Mouse (Mus musculus): ENCODE data around the gene Tap1. TPM values are rescaled to one million over a fixed set of nuclear protein-coding genes. Genes with fewer than 3 reads are reported as not detected.
A peak's percentile ranks its signal among the peaks of the same experiment; 100 is the strongest.
"Not testable (repeated sequence)": the region's sequence is repeated elsewhere in the genome, so short reads cannot be mapped to it uniquely, and the experiment has no call there.

The Tap1 gene
- total and polyA plus RNA-seq, 2 experiments from 2014 or later, result 8.0 to 14.0 TPM

GRCm38 (mm10) chr17:34224816-34225215, 37.5 kb downstream of the Tap1 start:
- Histone ChIP-seq H3K27me3 (ENCODE audit: insufficient read depth, low read length) (no peaks in the 10 kb centered on the region), H3K4me2 (ENCODE audit: low read depth, low read length) (no peak overlapping the region), H3K36me3 (ENCODE audit: insufficient read depth, low read length) (no peaks in the 10 kb centered on the region), H3K9me3 (ENCODE audit: low read length) (no peaks in the 10 kb centered on the region), H3K4me3 (ENCODE audit: low read length) (no peak overlapping the region), H3K27ac (no peak overlapping the region), H3K4me1 (ENCODE audit: insufficient read depth, low read length) (no peaks in the 10 kb centered on the region), H3K9ac (replicated peaks; ENCODE audit: low read length) (no peak overlapping the region)
- no peak for TF ChIP-seq CTCF (IDR thresholded peaks at IDR 0.05; ENCODE audit: low read depth)
- WGBS, result 97% methylated on average over 3 of the region's 3 CpGs
- DNase-seq (ENCODE audit: low spot score) (no peak), ATAC-seq (no peak)

- no peak for TF ChIP-seq CTCF (IDR thresholded peaks at IDR 0.05; ENCODE audit: low read depth)
- no peaks in the 10 kb centered on the region for H3K9me3 ChIP-seq (ENCODE audit: low read length)
- no peaks in the 10 kb centered on the region for H3K36me3 ChIP-seq (ENCODE audit: insufficient read depth, low read length)
- no peaks in the 10 kb centered on the region for H3K27me3 ChIP-seq (ENCODE audit: insufficient read depth, low read length)
- H3K9ac ChIP-seq (replicated peaks; ENCODE audit: low read length), result no peak overlapping the region
- no peaks in the 10 kb centered on the region for H3K4me1 ChIP-seq (ENCODE audit: insufficient read depth, low read length)
- DNase-seq (ENCODE audit: low spot score), result no peak
- no peak overlapping the region for H3K27ac ChIP-seq
- ATAC-seq, result no peak
- 95% methylated on average over 8 of the region's 8 CpGs for WGBS
- no peak overlapping the region for H3K4me3 ChIP-seq (ENCODE audit: low read length)
- no peak overlapping the region for H3K4me2 ChIP-seq (ENCODE audit: low read depth, low read length)
Measured at GRCm38 (mm10) chr17:34225426-34225825, 38.1 kb downstream of the Tap1 start.

- not testable (repeated sequence) for H3K27me3 ChIP-seq (ENCODE audit: insufficient read depth, low read length); ATAC-seq; H3K4me3 ChIP-seq (ENCODE audit: low read length); H3K36me3 ChIP-seq (ENCODE audit: insufficient read depth, low read length); H3K27ac ChIP-seq; H3K4me2 ChIP-seq (ENCODE audit: low read depth, low read length); H3K4me1 ChIP-seq (ENCODE audit: insufficient read depth, low read length); DNase-seq (ENCODE audit: low spot score); H3K9me3 ChIP-seq (ENCODE audit: low read length); H3K9ac ChIP-seq (replicated peaks; ENCODE audit: low read length)
- 98% methylated on average over 13 of the region's 23 CpGs for WGBS
Measured at GRCm38 (mm10) chr17:34225911-34226310, 38.6 kb downstream of the Tap1 start.

- H3K4me1 ChIP-seq (ENCODE audit: insufficient read depth, low read length); DNase-seq (ENCODE audit: low spot score); H3K27ac ChIP-seq; H3K4me3 ChIP-seq (ENCODE audit: low read length); H3K27me3 ChIP-seq (ENCODE audit: insufficient read depth, low read length); H3K4me2 ChIP-seq (ENCODE audit: low read depth, low read length); H3K9ac ChIP-seq (replicated peaks; ENCODE audit: low read length); H3K9me3 ChIP-seq (ENCODE audit: low read length); ATAC-seq; H3K36me3 ChIP-seq (ENCODE audit: insufficient read depth, low read length): not testable (repeated sequence)
- 95% methylated on average over 7 of the region's 9 CpGs for WGBS
Measured at GRCm38 (mm10) chr17:34230971-34231370, 43.6 kb downstream of the Tap1 start.

GRCm38 (mm10) chr17:34232021-34232420, 44.7 kb downstream of the Tap1 start:
- ATAC-seq; H3K4me2 ChIP-seq (ENCODE audit: low read depth, low read length); H3K4me1 ChIP-seq (ENCODE audit: insufficient read depth, low read length); H3K27me3 ChIP-seq (ENCODE audit: insufficient read depth, low read length); DNase-seq (ENCODE audit: low spot score); H3K4me3 ChIP-seq (ENCODE audit: low read length); H3K27ac ChIP-seq; H3K9me3 ChIP-seq (ENCODE audit: low read length); H3K36me3 ChIP-seq (ENCODE audit: insufficient read depth, low read length); H3K9ac ChIP-seq (replicated peaks; ENCODE audit: low read length): not testable (repeated sequence)
- WGBS, result 100% methylated on average over 3 of the region's 7 CpGs

- H3K9ac ChIP-seq (replicated peaks; ENCODE audit: low read length), result no peak overlapping the region
- DNase-seq (ENCODE audit: low spot score) (peak; percentile 73), ATAC-seq (peak; percentile 77; the same call in 1 of the 2 replicates)
- no peaks in the 10 kb centered on the region for H3K9me3 ChIP-seq (ENCODE audit: low read length)
- peak; percentile 89 for TF ChIP-seq CTCF (IDR thresholded peaks at IDR 0.05; ENCODE audit: low read depth)
- no peak overlapping the region for H3K4me2 ChIP-seq (ENCODE audit: low read depth, low read length)
- no peak overlapping the region for H3K27ac ChIP-seq
- no peaks in the 10 kb centered on the region for H3K27me3 ChIP-seq (ENCODE audit: insufficient read depth, low read length)
- no peak overlapping the region for H3K4me3 ChIP-seq (ENCODE audit: low read length)
- 43% methylated on average over 9 of the region's 9 CpGs for WGBS
- no peaks in the 10 kb centered on the region for H3K4me1 ChIP-seq (ENCODE audit: insufficient read depth, low read length)
- no peaks in the 10 kb centered on the region for H3K36me3 ChIP-seq (ENCODE audit: insufficient read depth, low read length)
Measured at GRCm38 (mm10) chr17:34234926-34235325, 47.6 kb downstream of the Tap1 start.

- WGBS, result 82% methylated on average over 5 of the region's 5 CpGs
- DNase-seq (ENCODE audit: low spot score) (no peak), ATAC-seq (no peak)
- TF ChIP-seq CTCF (IDR thresholded peaks at IDR 0.05; ENCODE audit: low read depth), result no peak
- no peak overlapping the region for H3K27ac ChIP-seq
- no peak overlapping the region for H3K9ac ChIP-seq (replicated peaks; ENCODE audit: low read length)
- H3K4me2 ChIP-seq (ENCODE audit: low read depth, low read length), result no peak overlapping the region
- H3K27me3 ChIP-seq (ENCODE audit: insufficient read depth, low read length), result no peaks in the 10 kb centered on the region
- no peak overlapping the region for H3K4me3 ChIP-seq (ENCODE audit: low read length)
- peaks cover 2% of the 10 kb centered on the region; the same call in 1 of the 2 replicates for H3K9me3 ChIP-seq (ENCODE audit: low read length)
- no peaks in the 10 kb centered on the region for H3K36me3 ChIP-seq (ENCODE audit: insufficient read depth, low read length)
- no peaks in the 10 kb centered on the region for H3K4me1 ChIP-seq (ENCODE audit: insufficient read depth, low read length)
Measured at GRCm38 (mm10) chr17:34236691-34237090, 49.3 kb downstream of the Tap1 start.
